Mouse (Mus musculus) liver, embryonic 11.5 days (tissue): ENCODE results near the gene B3gat3. TPM values are rescaled to one million over a fixed set of nuclear protein-coding genes. Genes with fewer than 3 reads are reported as not detected.
A peak's percentile ranks its signal among the peaks of the same experiment; 100 is the strongest.

ENCODE experiments used
- ATAC-seq: fragments of 200-750 bp; cut with Nextera tagmentation; replicated peaks from 2 replicates; pipeline ENCODE4 v1.8.0; 2017; ENCODE audit warnings: moderate number of reproducible peaks, mild to moderate bottlenecking, moderate TSS enrichment, moderate library complexity; ENCODE audit not compliant: low FRiP score
- DNase-seq: peaks from one replicate; pipeline ENCODE4 v3.0.0-alpha.2; 2017; ENCODE audit warnings: low spot score
- H3K27ac ChIP-seq: fragments of 300-500 bp; sonication (generic); 2 replicates; pipeline ENCODE4 v1.5.1; 2014; ENCODE audit warnings: mild to moderate bottlenecking, low read depth, low read length, control low read depth
- H3K27me3 ChIP-seq: fragments of 300-500 bp; sonication (generic); replicated peaks from 2 replicates; pipeline ENCODE4 v1.6.1; 2014; ENCODE audit warnings: low read length, mixed read lengths; ENCODE audit not compliant: control insufficient read depth, insufficient read depth
- H3K36me3 ChIP-seq: fragments of 300-500 bp; sonication (generic); 2 replicates; pipeline ENCODE4 v1.6.1; 2014; ENCODE audit warnings: mild to moderate bottlenecking, low read length, moderate library complexity, mixed read lengths; ENCODE audit not compliant: control insufficient read depth, insufficient read depth
- H3K4me1 ChIP-seq: fragments of 300-500 bp; sonication (generic); replicated peaks from 2 replicates; pipeline ENCODE4 v1.6.1; 2014; ENCODE audit warnings: low read length, mixed read lengths; ENCODE audit not compliant: control insufficient read depth, insufficient read depth
- H3K4me2 ChIP-seq: fragments of 300-500 bp; sonication (generic); 2 replicates; pipeline ENCODE4 v1.6.1; 2014; ENCODE audit warnings: mild to moderate bottlenecking, control low read depth, moderate library complexity
- H3K4me3 ChIP-seq: fragments of 300-500 bp; sonication (generic); 2 replicates; pipeline ENCODE4 v1.5.1; 2014; ENCODE audit warnings: low read depth, low read length, control low read depth
- H3K9ac ChIP-seq: fragments of 300-500 bp; sonication (generic); 2 replicates; pipeline ENCODE4 v1.6.1; 2014; ENCODE audit warnings: low read depth, low read length, control low read depth
- H3K9me3 ChIP-seq: fragments of 300-500 bp; sonication (generic); 2 replicates; pipeline ENCODE4 v1.6.1; 2016; ENCODE audit warnings: low read length, inconsistent platforms, mixed read lengths; ENCODE audit not compliant: control insufficient read depth
- WGBS: fragments of 180-500 bp; shearing (Covaris S2); extraction: QIAGEN DNeasy Blood & Tissue Kit; methylation state at CpG from one replicate; pipeline ENCODE4 v1.1.7; 2014; 5-methylcytosine and 5-hydroxymethylcytosine counted together
- polyA plus RNA-seq: library from polyadenylated mRNA; unstranded; fragments of >200 nt; fragmentation: Nextera tagmentation; extraction: Ambion mirVana; gene quantifications from 2 replicates; pipeline ENCODE4 v1.2.1, GENCODE M21; 2014

Gene B3gat3
- polyA plus RNA-seq, 1 experiment from 2014 or later, result 34.8 TPM

- ATAC-seq, result no peak
- H3K27me3 ChIP-seq, result no peaks in the 10 kb centered on the region
- DNase-seq, result no peak
- H3K36me3 ChIP-seq, result peaks cover 25% of the 10 kb centered on the region
- H3K9ac ChIP-seq, result peak overlapping the region; percentile 88
- H3K27ac ChIP-seq, result no peak overlapping the region; the same call in 1 of the 2 replicates
- H3K4me3 ChIP-seq, result peak overlapping the region; percentile 87
- WGBS, result 80% methylated on average over 7 of the region's 7 CpGs
- peaks cover 34% of the 10 kb centered on the region for H3K4me1 ChIP-seq
- H3K4me2 ChIP-seq, result peak overlapping the region; percentile 90
- H3K9me3 ChIP-seq, result no peaks in the 10 kb centered on the region
Measured at GRCm38 (mm10) chr19:8930771-8931170, 10.6 kb downstream of the B3gat3 start.

GRCm38 (mm10) chr19:8936736-8937135 lies 16.6 kb downstream of the B3gat3 start:
- H3K27me3 ChIP-seq, result no peaks in the 10 kb centered on the region
- no peaks in the 10 kb centered on the region for H3K9me3 ChIP-seq
- H3K36me3 ChIP-seq, result peaks cover 33% of the 10 kb centered on the region
- no peak overlapping the region for H3K4me3 ChIP-seq
- 80% methylated on average over 2 of the region's 2 CpGs for WGBS
- no peak for DNase-seq
- H3K27ac ChIP-seq, result no peak overlapping the region
- H3K9ac ChIP-seq, result no peak overlapping the region
- peaks cover 12% of the 10 kb centered on the region for H3K4me1 ChIP-seq
- ATAC-seq, result no peak
- H3K4me2 ChIP-seq, result no peak overlapping the region

- WGBS, result 83% methylated on average over 15 of the region's 15 CpGs
- no peak for DNase-seq
- H3K4me1 ChIP-seq, result peaks cover 37% of the 10 kb centered on the region
- no peaks in the 10 kb centered on the region for H3K27me3 ChIP-seq
- peak overlapping the region; percentile 99 for H3K9ac ChIP-seq
- peak overlapping the region; percentile 75 for H3K4me2 ChIP-seq
- peaks cover 24% of the 10 kb centered on the region for H3K36me3 ChIP-seq
- no peak overlapping the region for H3K4me3 ChIP-seq
- H3K27ac ChIP-seq, result no peak overlapping the region
- H3K9me3 ChIP-seq, result no peaks in the 10 kb centered on the region
- ATAC-seq, result no peak
Measured at GRCm38 (mm10) chr19:8940526-8941133, 20.5 kb downstream of the B3gat3 start.

- H3K4me2 ChIP-seq, result peak overlapping the region; percentile 75
- 51% methylated on average over 10 of the region's 10 CpGs for WGBS
- peak overlapping the region; percentile 90 for H3K4me3 ChIP-seq
- H3K27ac ChIP-seq, result peak overlapping the region; percentile 99
- peak overlapping the region; percentile 99 for H3K9ac ChIP-seq
- no peaks in the 10 kb centered on the region for H3K9me3 ChIP-seq
- peaks cover 29% of the 10 kb centered on the region for H3K36me3 ChIP-seq
- ATAC-seq (peak; percentile 4; the same call in 1 of the 2 replicates), DNase-seq (no peak)
- H3K27me3 ChIP-seq, result no peaks in the 10 kb centered on the region
- H3K4me1 ChIP-seq, result peaks cover 41% of the 10 kb centered on the region
Measured at GRCm38 (mm10) chr19:8941136-8941514, 21.0 kb downstream of the B3gat3 start.

GRCm38 (mm10) chr19:8941515-8942217 lies 21.5 kb downstream of the B3gat3 start, which contains the start of gene Mta2:
Gene Mta2 (plus strand): TSS chr19:8941875.
- under 1% methylated on average over 64 of the region's 64 CpGs for WGBS
- Histone ChIP-seq H3K36me3 (peaks cover 28% of the 10 kb centered on the region), H3K27me3 (no peaks in the 10 kb centered on the region), H3K4me3 (peak within 1 kb of the TSS; percentile 90), H3K9me3 (no peaks in the 10 kb centered on the region), H3K4me1 (peaks cover 41% of the 10 kb centered on the region), H3K9ac (peak within 1 kb of the TSS; percentile 99), H3K27ac (peak within 1 kb of the TSS; percentile 99), H3K4me2 (peak within 1 kb of the TSS; percentile 75)
- DNase-seq (peak; percentile 98), ATAC-seq (peak; percentile 90)

- peak; percentile 37 for ATAC-seq
- DNase-seq, result no peak
Measured at GRCm38 (mm10) chr19:8942276-8942964, 22.2 kb downstream of the B3gat3 start.

GRCm38 (mm10) chr19:8943047-8943446 lies 22.9 kb downstream of the B3gat3 start:
- peak overlapping the region; percentile 90 for H3K4me3 ChIP-seq
- H3K4me2 ChIP-seq, result peak overlapping the region; percentile 75
- peak overlapping the region; percentile 99 for H3K9ac ChIP-seq
- H3K27ac ChIP-seq, result peak overlapping the region; percentile 99
- DNase-seq (no peak), ATAC-seq (no peak)
- no peaks in the 10 kb centered on the region for H3K27me3 ChIP-seq
- H3K9me3 ChIP-seq, result no peaks in the 10 kb centered on the region
- H3K36me3 ChIP-seq, result peaks cover 35% of the 10 kb centered on the region
- WGBS, result 57% methylated on average over 2 of the region's 2 CpGs
- H3K4me1 ChIP-seq, result peaks cover 41% of the 10 kb centered on the region

More at GRCm38 (mm10) chr19:8942276-8942964, 22.2 kb downstream of the B3gat3 start:
- peaks cover 32% of the 10 kb centered on the region for H3K36me3 ChIP-seq
- H3K4me2 ChIP-seq, result peak overlapping the region; percentile 75
- no peaks in the 10 kb centered on the region for H3K27me3 ChIP-seq
- no peaks in the 10 kb centered on the region for H3K9me3 ChIP-seq
- H3K9ac ChIP-seq, result peak overlapping the region; percentile 99
- H3K4me1 ChIP-seq, result peaks cover 41% of the 10 kb centered on the region
- H3K27ac ChIP-seq, result peak overlapping the region; percentile 99
- under 1% methylated on average over 46 of the region's 46 CpGs for WGBS
- H3K4me3 ChIP-seq, result peak overlapping the region; percentile 90

- 34% methylated on average over 5 of the region's 5 CpGs for WGBS
- DNase-seq, result no peak
Measured at GRCm38 (mm10) chr19:8944062-8944461, 23.9 kb downstream of the B3gat3 start.

More at GRCm38 (mm10) chr19:8944062-8944461, 23.9 kb downstream of the B3gat3 start:
- Histone ChIP-seq H3K4me3 (peak overlapping the region; percentile 90), H3K36me3 (peaks cover 43% of the 10 kb centered on the region), H3K4me1 (peaks cover 41% of the 10 kb centered on the region), H3K27ac (peak overlapping the region; percentile 99), H3K9me3 (no peaks in the 10 kb centered on the region), H3K4me2 (peak overlapping the region; percentile 75), H3K27me3 (no peaks in the 10 kb centered on the region), H3K9ac (peak overlapping the region; percentile 99)
- peak; percentile 53 for ATAC-seq
